Mouse (Mus musculus) liver, postnatal 0 days (tissue): Measurements from ENCODE around the gene Stx1b.

Experiments
- CTCF ChIP-seq: sonication (generic); IDR thresholded peaks from 2 replicates; pipeline ENCODE4 v1.5.1; 2016; ENCODE audit warnings: antibody characterized with exemption, low read depth
- EP300 ChIP-seq: IDR thresholded peaks from 2 replicates; pipeline ENCODE4 v1.6.1; 2016; ENCODE audit warnings: antibody characterized with exemption, low read depth, mild to moderate bottlenecking

DNA sequence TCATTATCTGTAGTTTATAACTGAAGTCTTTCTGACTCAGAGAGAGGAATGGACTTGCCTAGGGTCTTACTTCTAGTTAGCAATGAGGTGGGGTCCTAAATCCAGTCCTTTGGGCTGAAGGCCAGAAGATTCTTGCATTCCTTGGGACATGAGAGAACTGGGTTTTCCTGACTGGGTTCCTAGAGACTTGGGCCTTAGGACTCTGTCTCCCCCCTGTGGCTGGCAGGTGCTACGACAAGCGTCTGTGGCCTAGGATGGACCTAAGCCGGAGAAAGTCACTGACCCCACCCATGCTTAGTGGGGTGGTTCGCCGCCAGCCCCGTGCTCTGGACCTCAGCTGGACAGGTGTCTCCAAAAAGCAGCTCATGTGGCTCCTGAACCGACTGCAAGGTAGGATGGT is 63.3 kb downstream of the Stx1b start:
- peak; percentile 99 for TF ChIP-seq CTCF
- TF ChIP-seq EP300 = no peak
